Mouse (Mus musculus) left cerebral cortex, adult 11 months (tissue): ENCODE data around the gene Skint7.
"Not testable (repeated sequence)": the region's sequence is repeated elsewhere in the genome, so short reads cannot be mapped to it uniquely, and the experiment has no call there.

Source experiments
- DNase-seq: peaks from one replicate; pipeline ENCODE4 v3.0.0; 2022; ENCODE audit warnings: low spot score

Skint7 gene

DNA sequence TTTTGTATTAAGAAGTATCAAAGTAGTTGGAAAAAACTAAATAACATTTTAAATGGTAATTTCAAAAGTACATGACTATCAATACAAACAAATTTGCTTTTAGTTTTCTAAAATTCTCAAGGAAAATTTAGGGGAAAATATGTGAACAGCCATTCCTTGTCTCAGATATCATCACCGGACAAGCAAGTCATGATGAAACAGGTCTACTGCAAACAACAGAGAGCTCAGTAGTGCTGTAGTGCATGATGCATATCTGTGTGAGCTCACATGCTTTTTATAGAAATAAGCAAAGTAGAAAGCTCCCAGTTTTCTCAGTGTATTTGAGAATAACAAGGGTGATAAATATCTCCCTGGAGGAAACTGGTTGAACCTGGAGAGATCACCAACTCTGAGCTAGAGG lies at the start of gene Skint7:
Gene Skint7, plus strand, starts transcription at position 301 of the 400 bp plus-strand sequence.
- no peak for DNase-seq

DNA sequence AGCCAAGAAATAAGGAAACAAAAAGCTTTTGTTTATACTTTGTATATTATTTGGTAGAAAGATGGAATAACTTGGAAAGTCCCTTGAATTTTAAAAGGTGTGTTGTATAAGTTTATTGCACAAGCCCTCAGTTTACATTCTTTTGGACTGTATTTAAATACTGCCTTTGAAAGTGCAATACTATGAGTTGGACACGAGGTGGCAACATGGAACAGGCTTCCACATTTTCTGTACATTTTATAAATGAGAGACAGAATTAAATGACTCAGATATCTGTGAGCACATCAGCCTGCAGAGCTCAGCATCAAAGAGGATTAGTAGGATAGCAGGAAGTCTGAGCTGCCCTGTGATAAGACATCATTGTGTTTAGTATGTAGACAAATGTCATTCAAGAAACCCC lies 11.4 kb upstream of the Skint7 start:
- DNase-seq, result no peak

DNA sequence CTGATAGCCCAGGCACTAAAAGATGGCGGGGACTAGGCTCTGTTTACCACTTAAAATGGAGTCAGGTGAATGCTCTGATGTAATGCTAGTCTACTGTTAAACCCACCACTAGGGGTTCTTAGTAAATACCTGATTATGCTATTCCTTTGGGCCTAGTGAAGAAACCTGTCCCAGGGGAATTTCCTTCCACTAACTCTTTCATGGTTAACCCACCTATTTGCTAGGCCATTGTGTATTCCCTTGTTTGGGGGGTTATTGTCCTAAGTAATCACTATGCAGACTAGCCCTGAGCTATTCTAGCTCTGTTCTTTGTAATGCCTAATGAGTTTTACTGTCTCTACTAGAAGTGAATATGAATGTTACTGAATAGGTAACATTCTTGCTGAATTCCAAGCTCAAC lies 9.5 kb upstream of the Skint7 start:
- DNase-seq, result not testable (repeated sequence)

DNA sequence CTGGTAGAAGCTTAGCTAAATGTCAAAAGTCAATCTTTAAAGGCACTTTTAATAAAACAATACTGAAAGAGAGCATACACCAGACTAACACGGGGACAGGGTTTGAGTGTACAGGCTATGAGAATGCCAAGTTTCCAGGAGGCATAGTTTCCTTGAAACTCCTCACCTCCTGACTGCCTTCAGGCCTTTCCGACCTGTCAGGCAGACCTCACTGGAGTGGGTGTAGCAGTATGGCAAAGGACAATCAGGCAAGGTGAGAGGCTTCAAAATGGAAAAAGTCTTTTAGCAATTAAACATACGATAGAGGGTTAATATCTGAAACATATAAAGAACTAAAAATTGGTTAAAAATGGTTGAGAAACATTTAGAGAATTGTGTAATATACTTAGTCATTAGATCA lies 9.1 kb upstream of the Skint7 start:
- no peak for DNase-seq

DNA sequence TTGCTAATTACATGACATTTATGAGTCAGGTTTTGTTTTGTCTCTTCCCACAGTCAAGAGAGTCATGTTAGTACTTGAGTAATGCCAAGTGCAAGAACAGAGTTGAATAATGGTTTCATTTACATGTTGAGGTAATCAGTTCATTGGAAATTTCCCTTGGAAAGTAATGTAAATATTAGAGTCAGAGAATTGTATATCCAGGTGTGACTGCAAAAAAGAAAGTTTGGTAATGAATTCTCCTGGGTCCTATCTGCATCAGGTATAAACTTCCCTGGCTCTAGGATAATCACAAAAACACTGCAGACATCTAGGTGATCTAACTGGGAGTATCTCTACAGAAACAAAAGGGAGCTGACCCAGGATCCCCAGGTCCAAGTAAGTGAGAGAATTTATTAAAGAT lies 33.2 kb downstream of the Skint7 start, which contains the start of gene Skint1:
Gene Skint1, plus strand, starts transcription at position 301 of the 400 bp plus-strand sequence.
- DNase-seq, result no peak
